Mouse (Mus musculus) telencephalon, adult 2 months (tissue): ENCODE measurements around the gene Capn9.

ENCODE experiments used
- DNase-seq: peaks from one replicate; pipeline ENCODE4 v3.0.0-alpha.2; 2011; ENCODE audit warnings: low read depth, low spot score

Gene Capn9

GRCm38 (mm10) chr8:124571732-124572429 lies 4.0 kb upstream of the Capn9 start:
- no peak for DNase-seq

- no peak for DNase-seq
These were observed 3.5 kb upstream of the Capn9 start for GRCm38 (mm10) chr8:124572430-124572775.

- DNase-seq: peak; percentile 82
These were observed 2.2 kb upstream of the Capn9 start for GRCm38 (mm10) chr8:124573552-124574340.

GRCm38 (mm10) chr8:124576751-124577150 lies 840 bp downstream of the Capn9 start:
- no peak for DNase-seq

- DNase-seq: peak; percentile 19
These were observed 10.0 kb downstream of the Capn9 start for GRCm38 (mm10) chr8:124585718-124586425.

GRCm38 (mm10) chr8:124586556-124586955 lies 10.6 kb downstream of the Capn9 start:
- DNase-seq: no peak

GRCm38 (mm10) chr8:124589393-124589792 lies 13.5 kb downstream of the Capn9 start:
- DNase-seq: no peak

GRCm38 (mm10) chr8:124604066-124604465 lies 28.2 kb downstream of the Capn9 start:
- DNase-seq: no peak

GRCm38 (mm10) chr8:124608239-124608971 lies 32.5 kb downstream of the Capn9 start:
- DNase-seq: no peak

- DNase-seq: no peak
These were observed 33.1 kb downstream of the Capn9 start for GRCm38 (mm10) chr8:124608972-124609353.

- no peak for DNase-seq
These were observed 38.4 kb downstream of the Capn9 start for GRCm38 (mm10) chr8:124614325-124614724.

- DNase-seq: peak; percentile 48
These were observed 41.5 kb downstream of the Capn9 start for GRCm38 (mm10) chr8:124617266-124617869.

GRCm38 (mm10) chr8:124618252-124618651 lies 42.3 kb downstream of the Capn9 start:
- DNase-seq: no peak

GRCm38 (mm10) chr8:124621255-124621654 lies 45.3 kb downstream of the Capn9 start:
- DNase-seq: peak; percentile 57

GRCm38 (mm10) chr8:124626251-124626650 lies 50.3 kb downstream of the Capn9 start:
- no peak for DNase-seq

GRCm38 (mm10) chr8:124630489-124630888 lies 54.6 kb downstream of the Capn9 start:
- DNase-seq: no peak

- DNase-seq: no peak
These were observed 55.0 kb downstream of the Capn9 start for GRCm38 (mm10) chr8:124630891-124631290.

- DNase-seq: no peak
These were observed 56.1 kb downstream of the Capn9 start for GRCm38 (mm10) chr8:124631966-124632365.

GRCm38 (mm10) chr8:124633001-124633703 lies 57.2 kb downstream of the Capn9 start:
- peak; percentile 56 for DNase-seq

- no peak for DNase-seq
These were observed 58.7 kb downstream of the Capn9 start for GRCm38 (mm10) chr8:124634411-124635246.
